Mouse (Mus musculus) testis, adult 2 months (tissue): ENCODE measurements around the gene Acot1.

ENCODE experiments used
- CTCF ChIP-seq: fragments of 200-500 bp; IDR thresholded peaks from 2 replicates; pipeline ENCODE4 v1.5.1; 2012; ENCODE audit warnings: low read depth, mild to moderate bottlenecking, inconsistent platforms, low read length, moderate library complexity; ENCODE audit not compliant: control insufficient read depth, insufficient read depth, insufficient replicate concordance
- POLR2A ChIP-seq: fragments of 200-500 bp; IDR thresholded peaks from 2 replicates; pipeline ENCODE4 v1.6.1; 2012; ENCODE audit warnings: low read depth, mild to moderate bottlenecking, inconsistent platforms, low read length, moderate library complexity; ENCODE audit not compliant: control insufficient read depth

DNA sequence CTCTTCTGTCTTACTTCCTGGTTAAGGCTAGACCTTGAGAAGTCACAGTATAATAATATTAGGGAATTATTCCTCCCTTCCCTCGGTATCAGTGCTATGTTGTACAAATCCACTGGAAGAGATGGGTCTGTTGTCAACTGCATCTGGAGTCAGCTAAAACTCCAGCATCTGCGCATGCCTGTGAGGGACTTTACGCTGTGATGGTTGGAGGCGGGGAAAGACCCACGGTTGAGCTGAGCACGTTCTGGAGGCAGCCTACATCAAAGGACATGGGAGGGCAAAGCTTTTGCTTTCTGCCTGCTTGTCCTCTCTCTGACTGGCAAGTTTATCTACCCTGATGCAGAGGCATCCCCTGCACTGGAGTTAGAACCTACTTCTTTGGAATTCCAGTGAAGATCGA lies 16.6 kb downstream of the Acot1 start:
- TF ChIP-seq CTCF (no peak), POLR2A (no peak)
